Mouse (Mus musculus) liver, postnatal 0 days (tissue): ENCODE measurements around the gene Gm17545.

Source experiments
- CTCF ChIP-seq: sonication (generic); IDR thresholded peaks from 2 replicates; pipeline ENCODE4 v1.5.1; 2016; ENCODE audit warnings: antibody characterized with exemption, low read depth
- EP300 ChIP-seq: IDR thresholded peaks from 2 replicates; pipeline ENCODE4 v1.6.1; 2016; ENCODE audit warnings: antibody characterized with exemption, low read depth, mild to moderate bottlenecking

DNA sequence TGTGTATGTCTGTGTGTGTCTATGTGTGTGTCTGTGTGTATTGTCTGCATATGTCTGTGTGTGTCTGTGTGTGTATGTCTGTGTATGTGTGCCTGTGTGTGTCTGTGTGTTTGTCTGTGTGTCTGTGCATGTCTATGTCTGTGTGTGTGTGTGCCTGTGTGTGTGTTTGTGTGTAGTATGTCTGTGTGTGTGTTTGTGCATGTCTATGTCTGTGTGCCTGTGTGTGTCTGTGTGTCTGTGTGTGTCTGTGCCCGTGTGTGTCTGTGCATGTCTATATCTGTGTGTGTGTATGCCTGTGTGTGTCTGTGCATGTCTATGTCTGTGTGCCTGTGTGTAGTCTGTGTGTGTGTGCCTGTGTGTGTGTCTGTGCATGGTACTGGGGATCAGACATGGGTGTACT, 9.0 kb upstream of the Gm17545 start:
- TF ChIP-seq CTCF = no peak
- TF ChIP-seq EP300 = no peak
